Mouse (Mus musculus) bone marrow macrophage, adult 2 months (primary cell): ENCODE measurements around the gene Ank3. TPM values are rescaled to one million over a fixed set of nuclear protein-coding genes. Genes with fewer than 3 reads are reported as not detected.

Experiments
- H3K27ac ChIP-seq: 2 replicates; pipeline ENCODE4 v1.5.1; 2012; ENCODE audit warnings: low read depth, low read length; ENCODE audit not compliant: insufficient read depth
- H3K4me1 ChIP-seq: 2 replicates; pipeline ENCODE4 v1.6.1; 2012; ENCODE audit warnings: low read length; ENCODE audit not compliant: control insufficient read depth, insufficient read depth
- H3K4me3 ChIP-seq: 2 replicates; pipeline ENCODE4 v1.5.1; 2012; ENCODE audit warnings: mild to moderate bottlenecking, low read length, moderate library complexity; ENCODE audit not compliant: insufficient read depth
- CTCF ChIP-seq: IDR thresholded peaks from 2 replicates; pipeline ENCODE4 v1.5.1; 2012; ENCODE audit warnings: low read depth, mild to moderate bottlenecking, low read length, moderate library complexity
- POLR2A ChIP-seq: IDR thresholded peaks from 2 replicates; pipeline ENCODE4 v1.6.1; 2012; ENCODE audit warnings: mild to moderate bottlenecking, low read depth, low read length, borderline replicate concordance
- polyA plus RNA-seq: library from polyadenylated mRNA; stranded (reverse); fragments of >200 nt; gene quantifications from 2 replicates; pipeline ENCODE4 v1.2.4, GENCODE M21; 2012; ENCODE audit not compliant: missing spikeins, insufficient read depth, insufficient read length

Gene Ank3
- polyA plus RNA-seq, 1 experiment: 1.5 TPM

- no peak for TF ChIP-seq POLR2A
- TF ChIP-seq CTCF: no peak
- Histone ChIP-seq H3K27ac (no peak overlapping the region), H3K4me1 (no peaks in the 10 kb centered on the region), H3K4me3 (no peak overlapping the region)
These were observed 48.7 kb downstream of the Ank3 start for GRCm38 (mm10) chr10:69447308-69447707.

GRCm38 (mm10) chr10:69448174-69448573, 49.6 kb downstream of the Ank3 start:
- no peak overlapping the region for H3K4me3 ChIP-seq

DNA sequence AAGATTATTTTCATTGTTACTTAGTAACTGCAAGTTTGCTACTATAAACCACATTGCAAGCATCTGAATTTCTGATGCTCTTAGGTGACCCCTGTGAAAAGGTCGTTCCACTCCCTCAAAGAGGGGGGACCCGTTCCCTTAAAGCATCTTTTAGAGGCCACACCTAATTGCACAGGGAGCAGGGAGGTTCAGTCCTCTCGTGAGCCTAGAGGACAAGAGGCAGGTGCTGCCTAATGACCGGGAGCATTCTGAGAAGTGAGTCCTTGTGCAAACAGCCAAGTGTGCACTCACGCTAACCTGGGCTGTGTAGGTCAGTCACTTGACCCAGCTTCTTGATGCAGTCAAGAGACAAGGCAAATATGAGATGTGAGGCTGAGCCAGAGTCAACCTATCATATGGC, 52.4 kb downstream of the Ank3 start:
- Histone ChIP-seq H3K27ac (no peak overlapping the region), H3K4me1 (no peaks in the 10 kb centered on the region), H3K4me3 (no peak overlapping the region)
- TF ChIP-seq CTCF (no peak), POLR2A (no peak)

More at GRCm38 (mm10) chr10:69448174-69448573, 49.6 kb downstream of the Ank3 start:
- H3K27ac ChIP-seq: no peak overlapping the region
- TF ChIP-seq CTCF: no peak
- no peak for TF ChIP-seq POLR2A
- no peaks in the 10 kb centered on the region for H3K4me1 ChIP-seq

- H3K27ac ChIP-seq: no peak overlapping the region
- no peaks in the 10 kb centered on the region for H3K4me1 ChIP-seq
- H3K4me3 ChIP-seq: no peak overlapping the region
- TF ChIP-seq CTCF (no peak), POLR2A (no peak)
These were observed 53.8 kb downstream of the Ank3 start for GRCm38 (mm10) chr10:69452180-69452977.

DNA sequence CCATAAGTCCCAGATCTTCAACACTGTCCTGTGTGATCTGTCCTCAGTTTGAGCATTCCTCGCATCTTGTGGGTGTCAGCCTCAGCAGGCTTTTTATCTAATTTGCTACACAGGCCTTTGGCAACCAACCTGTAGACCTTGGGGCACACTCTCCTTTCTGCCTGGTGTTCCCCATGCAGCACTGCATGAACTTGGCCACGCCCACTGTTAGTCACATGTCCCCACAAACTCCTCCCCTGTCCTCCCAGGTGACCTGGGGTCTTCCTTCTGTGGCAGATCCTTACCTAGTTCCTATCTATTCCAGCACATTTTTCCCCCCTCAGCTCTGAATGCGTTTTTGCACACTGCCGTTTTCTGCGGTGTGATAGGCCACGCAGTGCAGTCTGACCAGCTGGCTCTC, 55.0 kb downstream of the Ank3 start:
- TF ChIP-seq POLR2A: no peak
- no peak for TF ChIP-seq CTCF
- H3K27ac ChIP-seq: no peak overlapping the region
- H3K4me3 ChIP-seq: no peak overlapping the region
- H3K4me1 ChIP-seq: no peaks in the 10 kb centered on the region

GRCm38 (mm10) chr10:69454480-69454879, 55.9 kb downstream of the Ank3 start:
- Histone ChIP-seq H3K4me1 (no peaks in the 10 kb centered on the region), H3K27ac (no peak overlapping the region), H3K4me3 (no peak overlapping the region)
- TF ChIP-seq POLR2A (no peak), CTCF (no peak)

DNA sequence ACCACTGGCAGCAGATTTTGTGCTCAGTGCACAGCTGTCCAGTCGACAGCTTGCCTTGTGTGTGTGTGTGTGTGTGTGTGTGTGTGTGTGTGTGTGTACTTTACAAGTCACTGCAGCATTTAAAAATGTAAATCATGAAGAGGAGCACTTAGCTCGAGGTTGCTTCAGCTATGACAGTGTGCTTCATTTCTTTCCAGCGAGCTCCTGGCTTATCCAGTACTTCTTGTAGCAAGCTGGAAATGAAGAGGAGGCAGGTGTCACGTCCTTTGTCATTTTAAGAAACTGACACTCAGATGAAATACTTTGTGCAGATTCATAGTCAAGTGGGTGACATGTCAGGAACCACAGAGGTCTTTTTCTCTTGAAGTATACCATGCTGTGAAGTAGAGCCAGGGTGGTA, 66.3 kb downstream of the Ank3 start:
- Histone ChIP-seq H3K27ac (no peak overlapping the region), H3K4me3 (no peak overlapping the region), H3K4me1 (no peaks in the 10 kb centered on the region)
- TF ChIP-seq POLR2A: no peak
- no peak for TF ChIP-seq CTCF

DNA sequence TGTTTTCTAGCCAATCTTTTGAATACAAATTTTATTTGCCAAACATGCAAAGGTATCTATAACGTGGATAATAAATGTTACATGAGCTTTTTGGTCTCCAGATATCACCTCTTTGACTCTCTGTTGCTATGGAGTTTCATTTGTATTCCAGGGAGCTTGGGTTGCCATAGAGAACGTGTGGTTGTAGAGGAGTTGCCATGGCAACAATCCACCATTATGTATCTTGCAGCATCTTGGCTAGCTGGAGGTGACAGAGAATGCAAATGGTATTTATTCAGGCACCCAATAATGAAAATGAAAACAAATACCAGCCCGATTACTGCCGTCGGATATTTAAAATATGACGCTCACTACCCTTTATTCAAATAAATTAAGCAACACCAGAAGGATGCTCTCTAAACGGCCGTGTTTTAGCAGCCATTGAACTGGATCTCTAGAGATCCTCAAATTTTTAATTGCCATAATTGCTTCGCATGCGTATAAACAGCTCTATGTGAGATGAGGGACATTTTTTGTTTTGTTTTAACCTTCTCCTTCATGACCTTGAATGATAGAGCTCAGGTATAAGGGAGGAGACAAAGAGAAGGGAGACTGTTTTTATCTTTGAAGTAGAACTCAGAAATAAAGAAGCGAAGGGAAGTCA, 67.1 kb downstream of the Ank3 start:
- TF ChIP-seq POLR2A (no peak), CTCF (no peak)
- Histone ChIP-seq H3K4me3 (no peak overlapping the region), H3K27ac (no peak overlapping the region), H3K4me1 (no peaks in the 10 kb centered on the region)

- TF ChIP-seq CTCF: no peak
- TF ChIP-seq POLR2A: no peak
- H3K4me3 ChIP-seq: no peak overlapping the region
- H3K27ac ChIP-seq: no peak overlapping the region
- H3K4me1 ChIP-seq: no peaks in the 10 kb centered on the region
These were observed 67.6 kb downstream of the Ank3 start for GRCm38 (mm10) chr10:69466201-69466585.

GRCm38 (mm10) chr10:69466586-69466985, 68.0 kb downstream of the Ank3 start:
- H3K27ac ChIP-seq: no peak overlapping the region
- no peaks in the 10 kb centered on the region for H3K4me1 ChIP-seq
- H3K4me3 ChIP-seq: no peak overlapping the region
- TF ChIP-seq CTCF (no peak), POLR2A (no peak)

GRCm38 (mm10) chr10:69467182-69467581, 68.6 kb downstream of the Ank3 start:
- H3K27ac ChIP-seq: no peak overlapping the region
- no peaks in the 10 kb centered on the region for H3K4me1 ChIP-seq
- TF ChIP-seq CTCF (no peak), POLR2A (no peak)
- H3K4me3 ChIP-seq: no peak overlapping the region
